Mouse (Mus musculus) thymus, postnatal 25 days (tissue): ENCODE data around the gene Ice1.

Experiments
- DNase-seq: peaks from one replicate; pipeline ENCODE4 v3.0.0; 2022

Ice1 gene

DNA sequence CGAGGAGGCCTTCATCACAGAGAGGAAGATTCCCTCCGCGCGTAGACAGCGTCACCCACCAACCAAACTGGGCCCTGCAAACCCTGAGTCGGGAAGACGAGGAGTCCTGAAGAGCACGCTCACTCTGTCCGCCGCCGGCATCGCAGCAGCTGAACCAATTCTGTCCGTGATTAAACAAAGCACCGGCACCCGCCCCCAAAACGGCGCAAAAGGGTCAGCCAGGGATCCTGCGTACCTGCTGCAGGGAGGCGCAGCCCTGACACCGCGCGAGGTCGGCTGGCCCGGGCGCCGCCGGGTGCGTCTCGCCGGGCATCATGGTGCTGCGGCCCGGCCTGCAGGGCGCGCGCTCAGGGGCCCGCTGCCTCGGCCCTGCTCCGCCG is at the start of gene Ice1:
Gene Ice1, minus strand, starts transcription at position 353 of the 380 bp plus-strand sequence.
- DNase-seq = no peak

DNA sequence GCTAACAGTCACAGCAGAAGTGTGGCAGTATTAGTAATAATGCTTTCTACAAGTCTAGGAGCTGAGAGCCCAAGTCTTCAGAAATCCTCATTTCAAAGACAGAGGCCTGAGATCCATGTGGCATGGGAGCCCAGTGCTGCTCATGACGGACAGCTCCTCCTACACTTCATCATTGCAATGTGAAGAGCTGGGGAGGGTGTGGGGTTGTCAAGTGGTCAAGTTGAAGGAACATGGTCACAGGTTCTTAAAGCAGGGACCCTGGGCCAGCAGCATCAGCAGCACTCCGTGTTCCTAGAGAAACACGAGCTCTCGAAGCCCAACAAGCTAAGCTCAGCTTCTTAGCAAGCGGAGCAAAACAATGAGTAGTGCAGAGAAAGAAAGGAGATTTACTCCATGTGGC is 48.4 kb upstream of the Ice1 start:
- DNase-seq = no peak

DNA sequence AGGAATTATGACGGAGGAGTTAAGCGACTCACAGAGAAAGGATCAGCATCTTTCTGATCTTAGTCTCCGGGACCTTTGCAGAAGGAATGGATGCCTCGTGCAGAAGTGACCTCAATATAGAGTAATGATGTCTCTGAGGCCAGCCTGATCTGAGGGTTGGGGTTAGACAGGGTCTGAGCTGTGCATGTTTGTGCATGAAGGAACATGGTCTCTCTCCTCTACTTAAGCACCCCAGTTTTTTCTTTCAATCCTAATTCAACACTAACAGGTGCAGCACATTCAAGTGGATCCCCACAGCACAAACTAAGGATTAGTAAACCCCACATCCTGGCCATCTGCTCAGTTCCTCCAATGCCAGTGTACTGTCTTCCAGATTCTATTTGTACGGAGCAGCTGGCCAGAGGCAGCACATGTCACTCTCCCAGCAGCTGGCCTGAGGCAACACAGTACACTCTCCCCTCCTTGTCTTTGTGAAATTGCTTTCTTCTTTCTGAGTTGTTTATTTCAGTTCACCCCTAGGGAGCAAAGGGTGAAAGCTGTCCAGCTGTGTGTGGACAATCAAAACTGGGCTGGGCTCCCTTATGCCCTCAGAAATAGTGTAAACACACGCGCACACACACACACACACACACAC is 47.7 kb upstream of the Ice1 start:
- DNase-seq = no peak

DNA sequence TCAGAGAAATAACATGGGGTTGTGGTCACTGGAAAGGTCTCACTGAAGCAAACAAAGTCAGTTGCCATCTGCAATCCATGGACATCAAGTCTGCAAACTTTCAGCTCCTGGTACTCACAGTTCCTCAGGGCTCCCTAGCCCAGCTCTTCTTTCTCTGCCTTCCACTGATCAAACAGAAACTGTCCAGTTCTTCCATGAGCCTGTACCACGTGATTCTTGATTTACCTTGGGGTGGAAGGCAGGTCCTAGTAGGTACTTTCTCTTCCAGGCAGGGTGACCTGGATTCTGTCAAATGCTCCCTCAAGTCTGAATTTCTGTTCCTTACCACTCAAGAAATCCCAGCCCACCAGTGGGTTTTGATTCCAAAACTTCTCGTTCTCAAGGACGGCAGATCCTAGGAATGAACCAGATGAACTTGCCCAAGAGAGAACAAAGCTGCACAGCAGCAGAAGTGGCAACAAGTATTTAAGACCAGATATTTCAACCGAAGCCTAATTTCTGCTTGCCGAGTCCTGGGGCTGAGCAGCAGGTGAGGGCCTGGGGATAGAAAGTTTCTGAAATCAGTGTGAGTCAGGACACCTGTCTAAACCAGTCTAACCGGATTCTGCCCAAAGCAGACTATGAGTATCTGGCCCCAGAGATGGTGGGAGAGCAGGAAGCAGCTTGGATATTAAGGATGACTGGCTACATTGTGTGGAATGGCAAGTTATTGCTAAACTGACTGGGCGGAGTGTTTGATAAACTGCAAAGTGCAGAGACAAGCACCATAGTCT is 44.2 kb upstream of the Ice1 start:
- DNase-seq = no peak

DNA sequence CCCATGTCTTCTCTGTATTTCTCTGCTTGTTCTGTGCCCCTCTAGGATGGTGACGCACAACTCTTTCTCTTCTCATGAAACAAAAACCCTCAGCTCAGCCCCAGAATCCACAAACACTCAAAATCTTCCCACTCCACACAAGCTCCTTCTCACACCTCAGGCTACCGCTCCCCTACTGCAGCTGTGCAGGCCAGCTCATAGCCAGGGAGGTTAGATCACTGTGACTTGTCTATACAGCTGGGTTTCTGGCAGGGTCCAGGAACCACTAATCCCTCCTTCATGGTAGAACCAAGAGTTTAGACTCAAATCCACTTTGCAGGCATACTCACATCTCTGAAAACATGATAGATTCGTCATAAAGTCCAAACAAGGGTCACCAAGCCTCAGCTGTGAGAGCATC is 42.9 kb upstream of the Ice1 start:
- DNase-seq = no peak

DNA sequence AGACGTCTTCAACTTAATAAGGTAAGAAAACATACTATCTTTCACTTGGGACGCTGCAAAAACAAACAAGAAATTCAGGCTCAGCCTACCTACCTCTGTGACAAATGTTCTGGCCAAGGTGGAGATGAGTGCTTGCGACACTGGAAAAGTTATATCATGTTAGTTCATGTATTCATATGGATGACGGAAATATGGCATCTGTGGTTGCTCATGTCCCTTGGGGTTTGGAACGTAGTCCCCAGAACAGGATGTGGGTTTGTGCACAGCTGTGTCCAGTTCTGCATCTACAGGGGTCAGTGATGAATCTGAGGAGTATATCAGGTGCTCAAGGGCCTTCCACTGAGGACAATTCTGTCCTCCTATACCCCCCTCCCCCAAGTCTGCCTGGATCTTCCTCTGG is 40.3 kb upstream of the Ice1 start:
- no peak for DNase-seq

DNA sequence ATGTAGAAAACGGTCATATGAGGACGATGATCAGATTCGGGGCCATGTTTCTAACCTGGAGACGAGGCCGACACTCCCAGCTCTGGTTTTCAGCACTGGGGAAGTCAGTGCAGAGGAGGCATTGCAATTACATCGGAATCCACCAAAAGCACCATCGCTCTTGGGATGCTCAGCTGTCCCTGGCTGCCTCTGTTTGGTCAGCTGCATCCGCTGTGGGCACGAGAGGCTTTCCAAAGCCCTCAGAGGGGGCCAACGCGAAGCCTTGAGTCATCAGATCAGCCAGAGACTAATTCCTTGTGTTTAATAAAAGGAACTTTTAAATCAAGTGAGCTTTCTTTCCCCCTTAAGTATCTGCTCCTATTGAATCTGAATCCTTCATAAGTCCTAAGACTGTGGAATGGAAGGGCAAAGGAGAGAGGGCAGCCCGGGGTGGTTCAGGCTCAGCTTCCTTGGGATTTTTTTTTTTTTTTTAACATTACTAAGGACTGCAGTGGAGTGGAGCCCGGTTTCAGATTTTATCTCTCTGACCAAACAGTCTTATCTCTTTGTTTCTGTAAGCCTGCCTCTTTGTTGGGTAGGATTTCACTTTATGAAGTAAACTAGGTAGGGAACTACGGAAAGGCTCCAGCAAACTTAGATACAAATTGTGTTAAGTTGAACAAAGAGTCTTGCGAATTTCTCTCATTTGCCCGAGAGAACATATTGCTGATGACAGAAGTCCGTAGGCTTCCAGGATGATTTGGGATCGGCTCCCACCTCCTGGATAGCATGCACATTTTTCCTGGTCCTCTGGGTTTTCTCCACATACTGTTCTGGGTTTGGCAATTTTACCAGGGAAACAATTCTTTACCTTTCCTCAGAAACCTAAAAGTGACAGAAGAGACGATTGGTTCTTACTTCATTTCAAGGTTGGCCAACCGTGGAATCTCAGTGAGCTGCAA is 39.1 kb upstream of the Ice1 start:
- DNase-seq = no peak

DNA sequence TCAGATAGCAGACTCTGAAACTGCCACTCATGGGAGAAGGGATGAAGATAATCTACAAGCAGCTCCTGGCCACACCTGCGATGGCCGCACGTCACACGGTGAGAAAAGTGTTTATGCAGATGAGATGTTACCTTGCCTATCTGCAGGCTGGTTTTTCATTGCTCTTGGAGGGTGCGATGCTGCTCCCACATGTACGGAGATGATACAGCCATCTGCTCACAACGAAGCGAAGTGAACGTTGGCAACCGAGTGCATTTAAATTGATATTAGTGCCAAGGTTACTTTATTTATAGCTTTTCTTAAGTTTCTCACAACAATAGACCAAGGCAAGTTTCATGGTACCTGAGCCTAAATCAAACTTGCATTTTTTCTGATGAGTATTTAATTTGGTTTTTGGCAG is 37.6 kb upstream of the Ice1 start:
- DNase-seq = no peak

DNA sequence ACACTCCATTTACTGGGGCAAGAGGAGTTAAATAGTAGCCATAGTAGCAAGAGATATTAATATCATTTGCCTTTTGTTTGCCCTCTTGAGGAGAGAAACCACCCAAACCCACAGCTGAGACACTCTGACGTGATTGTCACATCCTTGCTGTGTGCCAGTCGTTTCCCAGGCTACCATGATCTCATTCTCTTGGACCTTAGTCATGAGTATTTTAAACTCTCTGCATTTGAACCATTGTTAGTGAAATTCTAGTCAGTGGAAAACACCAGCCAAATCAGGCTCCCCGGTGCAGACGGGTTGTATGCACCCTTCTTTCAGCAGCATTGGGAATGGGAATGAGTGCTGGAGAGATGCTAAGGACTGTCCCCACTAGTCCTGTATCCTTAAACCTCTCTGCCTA is 32.6 kb upstream of the Ice1 start:
- DNase-seq = no peak

DNA sequence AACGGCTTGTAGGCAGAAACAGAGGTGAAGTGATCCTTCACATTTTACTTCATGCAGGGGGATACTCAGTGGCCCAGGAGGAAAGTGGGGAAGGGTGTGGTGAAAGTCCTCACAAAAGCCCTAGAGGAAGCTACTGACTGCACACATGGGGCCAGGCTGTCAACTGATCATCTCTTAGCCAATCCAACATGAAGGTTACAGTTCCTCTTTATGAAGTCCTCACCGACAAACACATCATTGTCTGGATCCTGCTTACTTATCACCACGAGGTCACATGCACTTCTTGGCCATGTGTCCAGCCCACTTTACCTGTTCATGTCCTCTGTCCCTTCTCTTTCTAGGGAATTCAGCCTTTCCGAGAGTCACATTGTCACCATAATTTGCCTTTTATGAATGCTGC is 22.3 kb upstream of the Ice1 start:
- DNase-seq = no peak

DNA sequence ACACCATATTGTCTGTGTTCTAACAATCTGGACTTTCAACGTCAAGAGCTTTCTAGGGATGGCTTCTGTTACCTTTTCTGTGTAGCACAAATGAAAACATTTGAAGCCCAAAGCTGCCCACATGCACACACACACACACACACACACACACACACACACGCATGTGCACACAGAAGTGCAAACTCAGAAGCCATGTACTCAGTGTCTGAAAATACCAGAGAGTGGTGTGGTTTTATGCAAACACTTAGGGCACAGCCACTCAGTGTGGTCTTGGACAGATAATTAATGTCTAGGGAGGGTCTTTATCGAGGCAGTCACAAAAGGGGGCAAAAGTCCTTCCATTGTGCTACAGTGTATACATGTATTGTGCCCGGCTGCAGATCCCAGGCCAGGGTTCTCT is 19.3 kb upstream of the Ice1 start:
- DNase-seq = no peak

DNA sequence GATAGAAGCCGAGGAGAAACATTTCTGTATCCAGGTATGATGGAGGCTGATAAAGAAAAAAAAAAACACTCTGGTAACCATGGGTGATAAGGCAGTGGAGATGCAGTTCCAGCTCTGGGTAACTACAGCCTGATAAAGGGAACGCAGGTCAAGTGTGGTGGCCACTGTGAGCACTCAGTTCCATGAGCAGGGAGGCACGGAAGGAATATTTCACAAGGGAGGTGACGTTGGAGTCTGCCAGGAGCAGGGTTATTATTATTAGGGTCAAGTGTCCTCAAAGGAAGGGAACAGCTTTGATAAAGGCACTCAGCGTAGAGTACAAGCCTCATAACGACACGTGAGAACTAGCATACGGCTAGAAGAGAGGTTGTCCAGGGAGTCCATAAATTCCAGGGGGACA is 18.9 kb upstream of the Ice1 start:
- no peak for DNase-seq

DNA sequence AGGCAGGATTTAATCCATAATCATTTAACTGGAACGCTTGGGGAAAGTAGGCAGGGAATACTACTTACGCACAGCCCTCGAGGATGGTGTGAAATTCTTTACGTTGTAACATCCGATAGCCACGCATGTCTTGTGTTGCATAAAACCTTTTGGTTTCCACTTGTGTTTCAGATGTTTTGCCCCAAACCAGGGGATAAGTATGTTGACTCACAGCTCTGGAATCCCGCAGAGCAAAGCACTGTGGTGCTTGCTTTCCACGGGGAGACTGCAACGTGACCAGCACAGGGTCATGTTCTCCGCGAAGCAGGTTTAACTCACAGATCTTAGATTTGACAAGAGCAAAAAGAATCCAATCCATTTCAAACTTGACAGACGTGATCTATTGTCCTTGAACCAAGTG is 18.1 kb upstream of the Ice1 start:
- no peak for DNase-seq

DNA sequence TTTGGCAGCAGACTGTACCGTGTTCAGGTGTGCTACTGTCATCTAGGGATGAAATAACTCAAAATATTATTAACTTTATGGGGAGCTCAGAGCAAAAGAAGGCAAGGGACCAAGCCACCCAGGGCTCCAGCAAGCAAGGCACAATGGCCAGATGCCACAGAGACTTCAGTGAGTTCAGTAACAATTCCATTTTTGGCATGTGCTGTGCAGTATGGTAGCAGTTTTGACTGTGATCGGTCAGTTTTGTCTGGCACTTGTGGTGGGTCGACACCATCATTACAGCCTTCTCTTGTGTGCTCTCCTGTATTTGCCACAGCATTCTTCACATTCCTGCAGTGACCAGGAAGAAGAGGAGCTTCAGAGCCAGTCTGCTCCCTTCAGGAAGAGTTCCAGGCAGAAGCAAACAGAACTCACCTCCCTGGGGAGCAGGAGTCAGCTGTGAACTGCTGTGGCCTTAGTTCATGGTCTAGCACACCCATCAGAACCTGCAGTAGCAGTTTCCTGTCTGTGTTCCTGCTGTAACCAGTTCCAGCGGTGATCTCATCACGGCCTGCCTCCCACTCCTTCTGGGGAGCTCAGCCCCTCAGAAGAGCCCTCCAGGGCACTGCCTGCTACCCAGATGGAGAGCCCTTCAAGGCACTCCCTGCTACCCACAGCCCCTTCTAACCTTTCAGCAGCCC is 16.8 kb upstream of the Ice1 start:
- peak; percentile 24 for DNase-seq

DNA sequence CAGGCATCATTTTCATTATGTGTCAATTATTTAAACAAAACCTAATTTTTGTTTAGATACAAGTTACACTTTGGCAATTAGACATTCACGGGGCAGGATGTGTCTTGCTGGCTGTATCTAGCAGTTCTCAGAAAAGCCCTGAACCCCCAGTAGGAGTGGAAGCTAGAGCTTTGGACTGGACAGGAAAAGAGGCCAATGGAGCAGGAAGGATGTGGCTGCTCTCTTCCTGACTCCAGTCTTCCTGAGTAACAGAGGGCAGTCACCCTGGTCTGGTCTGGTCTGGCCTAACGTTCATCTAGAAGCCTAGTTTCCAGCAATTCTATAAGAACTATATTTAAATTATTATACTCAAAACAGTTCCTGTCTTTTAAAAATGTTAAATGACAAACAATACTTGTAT is 16.0 kb upstream of the Ice1 start:
- no peak for DNase-seq

DNA sequence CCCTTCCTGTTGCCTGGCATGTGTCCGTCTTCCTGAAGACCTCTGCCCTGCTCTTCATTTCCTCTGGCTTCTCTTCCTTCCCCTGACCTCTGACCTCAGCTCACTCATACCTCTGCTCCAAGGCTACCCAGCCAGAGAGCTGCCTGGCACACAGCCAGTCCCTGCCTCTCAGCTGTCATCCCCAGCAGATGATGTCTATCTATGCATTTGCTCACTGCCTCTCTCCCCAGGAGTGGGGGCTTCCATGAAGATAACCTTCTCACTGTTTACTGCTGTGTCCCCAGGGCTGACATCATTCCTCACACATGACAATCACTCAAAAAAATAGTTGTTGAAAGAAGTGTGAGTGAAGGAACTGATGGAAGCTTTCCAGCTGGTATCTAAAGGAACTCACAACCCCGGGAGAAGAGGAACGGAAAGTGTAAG is 12.6 kb upstream of the Ice1 start:
- DNase-seq = no peak

DNA sequence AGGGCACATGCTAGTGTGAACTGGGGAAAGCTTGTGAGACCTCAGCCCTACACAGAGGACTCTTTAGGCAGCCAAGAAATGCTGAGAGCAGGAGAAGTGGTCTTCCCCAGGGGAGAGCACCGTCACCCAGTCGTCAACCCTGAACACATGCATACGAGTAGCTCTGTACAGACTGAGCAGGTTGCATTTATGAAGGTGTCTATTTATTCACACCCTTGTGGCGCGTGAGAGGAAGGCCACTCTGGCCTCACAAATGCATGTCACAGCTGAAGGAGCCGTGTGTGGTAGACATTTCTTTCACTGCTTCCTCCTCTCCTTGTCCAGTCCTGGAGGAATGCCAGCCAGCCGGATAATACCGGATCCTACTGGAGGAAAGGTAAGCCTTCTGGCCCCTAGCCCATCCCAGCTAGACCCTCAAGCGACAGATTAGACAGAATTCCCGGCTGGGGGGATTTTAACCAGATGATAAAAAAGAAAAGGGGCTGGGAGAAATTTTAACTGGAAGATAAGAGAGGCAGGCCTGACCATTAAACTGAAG is 8.6 kb upstream of the Ice1 start:
- no peak for DNase-seq

DNA sequence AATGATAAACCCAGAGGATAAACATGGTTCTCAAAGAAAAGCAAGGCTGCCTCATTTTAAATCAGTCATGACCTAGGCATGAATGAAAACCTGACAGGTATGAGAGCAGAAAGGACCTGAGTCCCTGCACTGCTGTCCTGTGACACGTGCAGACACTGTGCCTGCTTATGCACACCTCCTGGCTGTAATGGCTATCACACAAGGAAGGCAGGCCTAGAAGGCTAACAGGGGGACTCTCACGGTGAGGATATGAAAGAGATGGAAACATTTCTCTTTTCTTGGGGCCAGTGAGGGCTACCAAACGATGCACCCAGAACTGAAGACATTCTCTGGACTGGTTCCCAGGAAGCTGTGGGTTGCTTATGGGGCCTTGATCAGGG is 6.6 kb upstream of the Ice1 start:
- DNase-seq = no peak

DNA sequence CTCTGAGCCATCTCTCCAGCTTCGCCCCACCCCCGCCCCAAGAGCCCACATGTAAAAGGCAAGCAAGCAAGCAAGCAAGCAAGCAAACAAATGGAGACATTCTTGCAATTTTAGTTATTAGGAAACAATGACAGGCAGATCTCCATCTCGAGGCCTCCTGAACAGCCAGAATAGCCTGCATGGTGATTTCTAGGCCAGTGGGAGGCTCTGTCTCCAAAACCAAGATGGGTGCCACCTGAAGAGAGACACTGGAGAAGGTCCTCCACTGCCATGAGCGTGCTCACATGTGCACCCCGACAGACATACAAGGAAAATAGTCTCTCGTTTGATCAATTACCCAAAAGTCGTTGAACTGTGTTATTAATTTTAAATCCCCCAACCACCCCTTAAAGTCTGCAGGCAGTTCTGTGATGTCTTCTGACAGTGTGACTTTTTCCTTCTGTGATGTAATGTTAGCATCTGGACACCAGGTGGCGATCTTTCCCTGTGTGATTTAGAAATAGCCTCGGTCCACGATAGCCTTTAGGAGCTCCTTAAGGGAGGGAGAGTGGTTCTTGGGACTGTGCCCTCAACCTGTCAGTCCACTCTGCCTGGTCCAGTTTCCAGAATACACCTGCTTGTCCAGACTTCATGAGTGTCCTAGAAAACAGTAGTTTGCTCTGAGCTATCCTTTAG is 6.1 kb upstream of the Ice1 start:
- DNase-seq = peak; percentile 54

DNA sequence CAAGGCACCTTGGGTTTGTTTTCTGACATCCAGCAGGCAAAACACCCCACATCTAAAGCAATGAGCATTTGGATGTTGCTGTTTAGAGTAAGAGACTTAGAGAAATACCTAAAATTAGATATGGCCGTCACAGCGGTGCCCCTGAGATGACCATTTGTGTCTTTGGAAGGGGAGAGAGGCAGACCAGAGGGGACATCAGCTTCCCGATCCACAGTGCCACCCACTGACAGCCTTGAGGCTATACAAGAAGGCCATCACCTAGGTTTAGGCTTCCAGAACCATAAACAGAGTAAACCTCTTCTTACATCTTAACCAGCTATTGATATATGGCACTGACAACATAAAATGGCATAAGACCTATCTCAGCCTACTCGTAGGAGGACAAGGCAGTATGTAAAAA is 4.5 kb upstream of the Ice1 start:
- DNase-seq = no peak

DNA sequence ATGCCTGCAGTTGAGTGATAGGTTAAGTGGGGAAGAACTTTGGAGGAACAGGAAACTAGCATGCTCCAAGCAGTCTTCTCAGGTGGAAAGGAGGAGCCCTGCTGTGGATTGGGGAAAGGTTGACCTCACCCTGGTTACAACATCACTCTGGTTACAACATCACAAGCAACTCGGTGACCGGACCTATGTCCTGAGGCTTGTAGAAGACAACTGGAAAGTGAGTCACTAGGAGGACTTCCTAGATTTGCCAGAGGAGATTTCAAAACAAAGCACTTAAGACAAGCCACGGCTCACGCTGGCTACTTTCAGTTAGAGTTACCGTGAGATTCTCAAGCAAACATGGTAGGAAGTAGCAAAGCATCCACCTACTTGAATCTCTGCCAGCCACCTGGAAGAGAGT is 3.9 kb upstream of the Ice1 start:
- no peak for DNase-seq

DNA sequence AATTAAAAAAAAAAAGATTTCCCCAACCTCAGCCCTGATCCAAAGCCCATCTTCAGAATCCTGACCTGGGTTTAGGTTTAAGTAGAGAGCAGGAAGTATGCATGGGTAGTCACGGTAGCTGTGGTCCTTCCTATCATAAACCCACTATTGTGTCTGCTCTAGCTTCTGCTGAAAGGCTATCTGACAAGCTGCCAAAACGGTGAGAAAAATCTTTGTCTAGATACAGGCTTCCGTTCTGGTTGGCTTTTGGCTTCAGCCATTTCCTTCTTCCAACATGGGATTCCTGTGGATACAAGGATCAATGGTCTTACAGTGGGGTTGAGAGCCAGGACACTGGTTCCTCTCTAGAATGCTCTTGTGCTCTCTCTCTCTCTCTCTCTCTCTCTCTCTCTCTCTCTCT is 2.2 kb upstream of the Ice1 start:
- DNase-seq = no peak
